In the genomic region with DNA sequence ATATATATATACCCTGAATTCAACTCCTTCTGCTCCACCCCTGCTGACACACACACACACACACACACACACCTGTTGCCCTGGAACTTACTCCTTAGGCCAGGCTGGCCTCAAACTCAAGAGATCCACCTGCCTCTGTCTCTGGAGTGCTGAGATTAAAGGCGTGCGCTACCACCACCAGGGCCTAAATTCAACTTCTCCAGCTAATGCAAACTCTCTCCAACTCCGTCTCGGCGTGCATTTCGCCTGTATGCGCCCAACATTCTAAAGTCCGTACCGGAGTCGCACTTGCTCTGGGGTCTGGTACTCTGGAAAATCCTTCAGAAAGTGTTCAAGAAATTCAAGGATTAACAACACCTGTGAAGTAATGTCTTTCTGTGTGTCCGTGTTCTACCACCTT, we compare ENCODE assay signal across 20 mouse cellular contexts. TPM values are rescaled to one million over a fixed set of nuclear protein-coding genes. Genes with fewer than 3 reads are reported as not detected.
A peak's percentile ranks its signal among the peaks of the same experiment; 100 is the strongest.
DNase-seq lines count a peak whose midpoint lies in the region; ATAC-seq and TF ChIP-seq lines count a peak whose summit lies in the region.
"Had no signal": no experiment of that assay in that cellular context is flagged by ENCODE, and none has a peak within 500 bp of the region (broad histone marks: within the 10 kb centered on the region; RNA-seq: fewer than 3 reads in every experiment).

No protein-coding gene starts in this region.

- no peak for DNase-seq in heart, adult 2 months
- no peak for DNase-seq in heart, postnatal 10 days
- no peak for DNase-seq in kidney, postnatal 0 days (ENCODE audit: low spot score)
- DNase-seq in kidney, adult 8-10 months, result no peak
- DNase-seq in CH12.LX (ENCODE audit: extremely low read depth) (no peak), G1E (ENCODE audit: low spot score) (no peak)
- DNase-seq: adrenal gland, postnatal 14 days; cerebellum, adult 9-10 months; forebrain, postnatal 0 days; gastrocnemius, postnatal 25 days; layer of hippocampus, adult 9-11 months; liver, embryonic 13.5 days had no signal

- peaks cover 13% of the 10 kb centered on the region for H3K4me1 ChIP-seq in heart, adult 2 months (ENCODE audit: control insufficient read depth, insufficient read depth, low read length)
- no peaks in the 10 kb centered on the region for H3K4me1 ChIP-seq in kidney, postnatal 0 days (replicated peaks; ENCODE audit: insufficient read depth, low read length)
- H3K4me1 ChIP-seq in CH12.LX (ENCODE audit: control insufficient read depth in 1 of 2, insufficient read depth in 2 of 2) (peaks cover 8 to 50% of the 10 kb centered on the region in 2 experiments; a peak in 3 of 4 replicates), G1E (ENCODE audit: insufficient read depth, low read depth, low read length) (peaks cover 84% of the 10 kb centered on the region)

- no peaks in the 10 kb centered on the region for H3K27me3 ChIP-seq in heart, adult 2 months (ENCODE audit: control insufficient read depth, insufficient read depth, low read length)
- H3K27me3 ChIP-seq in kidney, postnatal 0 days (ENCODE audit: insufficient read depth, low read length), result no peaks in the 10 kb centered on the region
- no peaks in the 10 kb centered on the region for H3K27me3 ChIP-seq in CH12.LX (replicated peaks)
- no peaks in the 10 kb centered on the region for H3K27me3 ChIP-seq in G1E (ENCODE audit: insufficient read depth, low read length)
- H3K27me3 ChIP-seq: liver, embryonic 13.5 days; midbrain, embryonic 15.5 days had no signal

- TF ChIP-seq RAD21 in CH12.LX (IDR thresholded peaks at IDR 0.05; ENCODE audit: low read depth, low read length), result no peak

- H3K9ac ChIP-seq in heart, adult 2 months (ENCODE audit: low read depth, low read length), result no peak overlapping the region
- no peak overlapping the region for H3K9ac ChIP-seq in kidney, postnatal 0 days (ENCODE audit: low read depth, low read length)
- no peak overlapping the region for H3K9ac ChIP-seq in CH12.LX (ENCODE audit: insufficient read depth, low read depth)
- H3K9ac ChIP-seq: forebrain, postnatal 0 days; limb, embryonic 13.5 days; liver, embryonic 13.5 days; midbrain, embryonic 15.5 days had no signal

- TF ChIP-seq CTCF in heart, adult 2 months (IDR thresholded peaks at IDR 0.05), result no peak
- TF ChIP-seq CTCF in kidney, postnatal 0 days (IDR thresholded peaks at IDR 0.05; ENCODE audit: low read depth), result no peak
- TF ChIP-seq CTCF in CH12.LX (conservative IDR thresholded peaks at IDR 0.05 in 1 of 2, IDR thresholded peaks at IDR 0.05 in 1 of 2; ENCODE audit: low read depth in 2 of 2, low read length in 2 of 2) (no peak), G1E (IDR thresholded peaks at IDR 0.05; ENCODE audit: low read depth, low read length) (no peak)

- dilution Hi-C loops in CH12.LX (cut with MboI; ENCODE audit: extremely low pct_ligation_motif_present, extremely low pct_unique_long_range_greater_than_20kb, low sequenced_read_pairs), result no loop called here

- TF ChIP-seq POLR2A in heart, adult 2 months (IDR thresholded peaks at IDR 0.05; ENCODE audit: insufficient read depth, low read depth, low read length), result no peak
- TF ChIP-seq POLR2A in CH12.LX (IDR thresholded peaks at IDR 0.05; ENCODE audit: low read depth, low read length), result no peak

- no peaks in the 10 kb centered on the region for H3K36me3 ChIP-seq in heart, adult 2 months (ENCODE audit: control insufficient read depth, insufficient read depth, low read length)
- H3K36me3 ChIP-seq in kidney, postnatal 0 days (ENCODE audit: insufficient read depth, low read length), result no peaks in the 10 kb centered on the region
- H3K36me3 ChIP-seq in CH12.LX (replicated peaks in 1 of 2; ENCODE audit: control insufficient read depth in 1 of 2, insufficient read depth in 1 of 2, low read length in 1 of 2) (peaks cover 0 to 19% of the 10 kb centered on the region in 2 experiments), G1E (replicated peaks) (peaks cover 46% of the 10 kb centered on the region)
- H3K36me3 ChIP-seq: embryonic facial prominence, embryonic 10.5 days; hindbrain, embryonic 10.5 days; limb, embryonic 13.5 days; liver, embryonic 13.5 days; midbrain, embryonic 15.5 days had no signal

- intact Hi-C loops in heart, adult 2 months (cut with DNase I), result loop anchor here (5.0 kb wide), 1 partner anchor 213 kb away; no protein-coding TSS in a partner anchor
- intact Hi-C loops in heart, postnatal 10 days (cut with DNase I), result loop anchor here (5.0 kb wide), 1 partner anchor 173 kb away; no protein-coding TSS in a partner anchor

- WGBS in heart, adult 2 months, result 95% methylated on average over 11 of the region's 11 CpGs
- 86% methylated on average over 11 of the region's 11 CpGs for WGBS in kidney, postnatal 0 days

- ATAC-seq in kidney, postnatal 0 days (replicated peaks; ENCODE audit: low FRiP score, low read depth), result no peak
- ATAC-seq in G1E (ENCODE audit: extremely low read depth, insufficient number of reproducible peaks, low FRiP score, poor library complexity, severe bottlenecking), result no peak
- ATAC-seq in frontal cortex, adult (ENCODE audit: low TSS enrichment), result no peak
- ATAC-seq: CD4-positive, CD25-positive, alpha-beta regulatory T cell, adult 4 months; forebrain, postnatal 0 days; hindbrain, embryonic 16.5 days; midbrain, embryonic 15.5 days had no signal

- H3K27ac ChIP-seq in heart, adult 2 months, result peak overlapping the region; percentile 48
- H3K27ac ChIP-seq in kidney, postnatal 0 days, result no peak overlapping the region
- H3K27ac ChIP-seq in CH12.LX (ENCODE audit: insufficient read depth, low read depth), result no peak overlapping the region
- H3K27ac ChIP-seq: embryonic facial prominence, embryonic 10.5 days; hindbrain, embryonic 10.5 days; limb, embryonic 13.5 days; liver, embryonic 13.5 days; macrophage; midbrain, embryonic 15.5 days had no signal

- in situ Hi-C loops in CH12.LX (cut with MboI; ENCODE audit: low pct_ligation_motif_present, low pct_unique_long_range_greater_than_20kb, low sequenced_read_pairs), result loop anchor here (10.0 kb wide), 1 partner anchor 221 kb away; no protein-coding TSS in a partner anchor

- no peak for TF ChIP-seq EP300 in heart, adult 2 months (IDR thresholded peaks at IDR 0.05; ENCODE audit: insufficient read depth, low read depth, low read length)
- no peak for TF ChIP-seq EP300 in CH12.LX (IDR thresholded peaks at IDR 0.05; ENCODE audit: low read length)

- 0 out of 2 replicates have a peak overlapping the region, but pooled peaks have one; percentile 6 for H3K4me2 ChIP-seq in kidney, postnatal 0 days (ENCODE audit: low read length)
- peak overlapping the region; percentile 9 for H3K4me2 ChIP-seq in CH12.LX (ENCODE audit: insufficient read depth, low read depth, poor library complexity, severe bottlenecking)
- H3K4me2 ChIP-seq: liver, embryonic 13.5 days; midbrain, embryonic 15.5 days had no signal

- H3K9me3 ChIP-seq in kidney, postnatal 0 days (replicated peaks; ENCODE audit: low read length), result no peaks in the 10 kb centered on the region
- H3K9me3 ChIP-seq in CH12.LX (replicated peaks; ENCODE audit: low read length) (no peaks in the 10 kb centered on the region), G1E (replicated peaks) (no peaks in the 10 kb centered on the region)
- H3K9me3 ChIP-seq: embryonic facial prominence, embryonic 10.5 days; hindbrain, embryonic 10.5 days; limb, embryonic 13.5 days; liver, embryonic 13.5 days; midbrain, embryonic 15.5 days had no signal

- no peaks in the 10 kb centered on the region for H3K79me2 ChIP-seq in heart, adult 2 months (replicated peaks; ENCODE audit: control insufficient read depth, insufficient read depth, low read length)
- no peaks in the 10 kb centered on the region for H3K79me2 ChIP-seq in CH12.LX (replicated peaks; ENCODE audit: control insufficient read depth, extremely low read depth, insufficient read depth, poor library complexity, severe bottlenecking)

- no peak overlapping the region for H3K4me3 ChIP-seq in heart, adult 2 months
- H3K4me3 ChIP-seq in kidney, postnatal 0 days (replicated peaks; ENCODE audit: low read depth, low read length), result no peak overlapping the region
- H3K4me3 ChIP-seq in CH12.LX (replicated peaks in 1 of 3; ENCODE audit: low read depth in 2 of 3, low read length in 2 of 3, poor library complexity in 1 of 3) (peak overlapping the region in 1 of 3 experiments; percentile 16), G1E (ENCODE audit: low read depth, low read length) (peak overlapping the region; percentile 60; the same call in 1 of the 2 replicates)
- H3K4me3 ChIP-seq: embryonic facial prominence, embryonic 10.5 days; hindbrain, embryonic 10.5 days; limb, embryonic 13.5 days; liver, embryonic 13.5 days; midbrain, embryonic 15.5 days had no signal

TF ChIP-seq in CH12.LX, 34 proteins besides CTCF, POLR2A, EP300 and RAD21:
- TF ChIP-seq ZMIZ1 (IDR thresholded peaks at IDR 0.05; ENCODE audit: low read depth, low read length) (no peak), E2F4 (IDR thresholded peaks at IDR 0.05; ENCODE audit: insufficient replicate concordance, low read depth, low read length) (no peak), JUND (conservative IDR thresholded peaks at IDR 0.05; ENCODE audit: low read depth, low read length) (no peak)

RNA-seq across cellular contexts. Expression of gene Cradd, which starts 8.6 kb away (rescaled TPM):
- total RNA-seq in heart, adult 2 months (2021), result 10 to 100 TPM in 1 of 2 experiments, 1 to 10 TPM in 1; 9.9 to 10.3 TPM
- 15.1 and 15.7 TPM in 2 replicates for polyA plus RNA-seq in heart, adult 2 months (2012; rRNA removed)
- total RNA-seq in heart, postnatal 10 days (2021), result 10 to 100 TPM; 12.9 to 13.5 TPM
- 10.3 and 10.5 TPM in 2 replicates for polyA plus RNA-seq in kidney, postnatal 0 days (2015; fragmentation: Nextera tagmentation; extraction: Ambion mirVana)
- total RNA-seq in CH12.LX (2012; rRNA removed), result 5.6 and 6.0 TPM in 2 replicates
- 5.2 and 5.6 TPM in 2 replicates for total RNA-seq in CH12.LX (2014; rRNA removed)
- 8.2 and 8.8 TPM in 2 replicates for polyA plus RNA-seq in CH12.LX (2012; ENCODE audit: insufficient read length, low read depth)
- total RNA-seq in G1E (2014; fragmentation: Nextera tagmentation), result 81.4 and 91.9 TPM in 2 replicates
- total RNA-seq in G1E (2017), result 9.0 and 9.1 TPM in 2 replicates
- 22.5 and 24.4 TPM in 2 replicates for polyA plus RNA-seq in G1E (2012)
